Mouse (Mus musculus) forebrain, embryonic 13.5 days (tissue): ENCODE results near the gene Peli2. TPM values are rescaled to one million over a fixed set of nuclear protein-coding genes. Genes with fewer than 3 reads are reported as not detected.
A peak's percentile ranks its signal among the peaks of the same experiment; 100 is the strongest.

ENCODE experiments used
- ATAC-seq: fragments of 200-750 bp; cut with Nextera tagmentation; 2 replicates; pipeline ENCODE4 v1.8.0; 2017
- H3K27ac ChIP-seq: fragments of 300-500 bp; sonication (generic); 2 replicates; pipeline ENCODE4 v1.5.1; 2015; ENCODE audit warnings: inconsistent platforms, mild to moderate bottlenecking, moderate library complexity
- H3K27me3 ChIP-seq: fragments of 300-500 bp; sonication (generic); 2 replicates; pipeline ENCODE4 v1.6.1; 2015; ENCODE audit warnings: mild to moderate bottlenecking, inconsistent platforms
- H3K36me3 ChIP-seq: fragments of 300-500 bp; sonication (generic); 2 replicates; pipeline ENCODE4 v1.6.1; 2015; ENCODE audit warnings: mild to moderate bottlenecking, inconsistent platforms; ENCODE audit not compliant: poor library complexity, severe bottlenecking
- H3K4me1 ChIP-seq: fragments of 300-500 bp; sonication (generic); 2 replicates; pipeline ENCODE4 v1.6.1; 2015; ENCODE audit warnings: inconsistent platforms
- H3K4me2 ChIP-seq: fragments of 300-500 bp; sonication (generic); 2 replicates; pipeline ENCODE4 v1.6.1; 2015; ENCODE audit warnings: inconsistent platforms, mild to moderate bottlenecking, moderate library complexity
- H3K4me3 ChIP-seq: fragments of 300-500 bp; sonication (generic); 2 replicates; pipeline ENCODE4 v1.5.1; 2015; ENCODE audit warnings: mild to moderate bottlenecking, inconsistent platforms
- H3K9ac ChIP-seq: fragments of 300-500 bp; sonication (generic); 2 replicates; pipeline ENCODE4 v1.6.1; 2015; ENCODE audit warnings: mild to moderate bottlenecking, inconsistent platforms
- H3K9me3 ChIP-seq: fragments of 300-500 bp; sonication (generic); replicated peaks from 2 replicates; pipeline ENCODE4 v1.6.1; 2016; ENCODE audit warnings: inconsistent platforms
- WGBS: fragments of 180-500 bp; shearing (Covaris S2); methylation state at CpG from one replicate; pipeline ENCODE4 v1.1.7; 2015; 5-methylcytosine and 5-hydroxymethylcytosine counted together
- polyA plus RNA-seq: library from polyadenylated mRNA; unstranded; fragments of >200 nt; fragmentation: Nextera tagmentation; extraction: Ambion mirVana; gene quantifications from 2 replicates; pipeline ENCODE4 v1.2.1, GENCODE M21; 2015

Gene Peli2
- polyA plus RNA-seq, 1 experiment from 2014 or later, result 8.5 TPM

DNA sequence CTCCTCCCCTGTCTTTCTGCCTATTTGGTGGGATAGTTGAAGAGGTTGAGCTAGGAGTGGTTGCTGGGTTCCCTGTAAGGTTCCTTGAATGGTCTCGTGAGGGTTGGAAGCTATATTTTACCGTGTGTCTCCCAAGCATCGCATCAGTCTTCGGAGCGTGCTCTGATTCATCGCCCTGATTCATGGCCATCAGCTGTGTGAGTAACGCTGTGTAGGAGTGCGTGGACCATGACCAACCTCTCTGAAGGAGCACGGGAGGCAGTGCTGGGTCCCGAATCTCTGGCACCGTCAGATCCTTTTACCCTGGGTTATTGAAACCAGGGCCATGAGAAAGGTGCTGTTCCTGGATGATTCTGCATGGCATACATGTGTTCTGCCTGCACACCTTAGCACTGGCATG lies 92.2 kb downstream of the Peli2 start:
- no peaks in the 10 kb centered on the region for H3K36me3 ChIP-seq
- peaks cover 6% of the 10 kb centered on the region for H3K4me1 ChIP-seq
- H3K9me3 ChIP-seq, result no peaks in the 10 kb centered on the region
- no peak overlapping the region for H3K4me2 ChIP-seq
- no peak overlapping the region for H3K27ac ChIP-seq
- H3K9ac ChIP-seq, result no peak overlapping the region
- WGBS, result 97% methylated on average over 11 of the region's 11 CpGs
- no peak for ATAC-seq
- no peaks in the 10 kb centered on the region for H3K27me3 ChIP-seq
- no peak overlapping the region for H3K4me3 ChIP-seq

DNA sequence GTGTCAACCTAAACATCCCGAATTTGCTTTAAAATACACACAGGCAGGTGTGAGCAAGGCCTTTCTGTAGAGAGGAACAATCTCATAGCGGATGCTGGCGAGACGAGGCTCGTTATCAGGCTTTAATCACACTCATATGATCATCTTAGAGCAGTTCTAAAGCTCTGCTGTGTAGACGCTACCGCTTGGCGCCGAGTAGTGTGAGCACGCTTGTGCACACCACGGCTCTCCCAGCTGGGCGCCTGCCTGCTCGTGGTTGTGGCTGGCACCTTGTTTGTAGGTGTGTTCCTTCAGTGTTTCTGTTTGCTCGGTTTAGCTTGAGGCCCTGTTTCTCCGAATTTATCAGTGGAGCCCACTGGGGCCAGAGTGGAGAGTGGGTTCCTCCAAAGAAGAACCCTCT lies 93.0 kb downstream of the Peli2 start:
- H3K4me3 ChIP-seq, result no peak overlapping the region
- H3K9me3 ChIP-seq, result no peaks in the 10 kb centered on the region
- WGBS, result 84% methylated on average over 15 of the region's 15 CpGs
- H3K27me3 ChIP-seq, result no peaks in the 10 kb centered on the region
- no peak for ATAC-seq
- no peak overlapping the region for H3K9ac ChIP-seq
- H3K27ac ChIP-seq, result no peak overlapping the region
- no peaks in the 10 kb centered on the region for H3K36me3 ChIP-seq
- no peak overlapping the region for H3K4me2 ChIP-seq
- H3K4me1 ChIP-seq, result no peaks in the 10 kb centered on the region

DNA sequence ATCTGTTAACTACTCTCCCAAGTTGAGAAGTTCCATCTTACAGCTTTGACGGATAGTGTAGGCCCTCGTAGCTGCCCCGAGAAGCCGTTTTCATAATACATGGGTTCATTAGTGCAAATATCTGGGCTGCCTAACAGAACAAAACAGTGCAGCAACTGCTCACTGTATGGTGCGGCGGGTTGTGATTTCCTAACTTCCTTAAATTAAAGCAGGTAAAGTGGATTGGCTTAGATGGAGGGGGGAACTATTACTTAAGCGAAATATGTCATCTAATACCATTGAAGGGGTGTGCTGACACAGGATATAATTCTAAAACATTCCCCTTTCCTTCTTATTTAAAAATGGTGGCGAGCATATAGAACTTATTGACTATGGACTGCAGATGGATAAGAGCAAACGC lies 101.4 kb downstream of the Peli2 start:
- ATAC-seq, result no peak
- H3K4me1 ChIP-seq, result no peaks in the 10 kb centered on the region; the same call in 1 of the 2 replicates
- no peaks in the 10 kb centered on the region for H3K9me3 ChIP-seq
- no peak overlapping the region for H3K4me2 ChIP-seq
- no peaks in the 10 kb centered on the region for H3K36me3 ChIP-seq
- no peak overlapping the region for H3K9ac ChIP-seq
- no peak overlapping the region for H3K4me3 ChIP-seq
- 86% methylated on average over 9 of the region's 9 CpGs for WGBS
- no peak overlapping the region for H3K27ac ChIP-seq
- no peaks in the 10 kb centered on the region for H3K27me3 ChIP-seq

DNA sequence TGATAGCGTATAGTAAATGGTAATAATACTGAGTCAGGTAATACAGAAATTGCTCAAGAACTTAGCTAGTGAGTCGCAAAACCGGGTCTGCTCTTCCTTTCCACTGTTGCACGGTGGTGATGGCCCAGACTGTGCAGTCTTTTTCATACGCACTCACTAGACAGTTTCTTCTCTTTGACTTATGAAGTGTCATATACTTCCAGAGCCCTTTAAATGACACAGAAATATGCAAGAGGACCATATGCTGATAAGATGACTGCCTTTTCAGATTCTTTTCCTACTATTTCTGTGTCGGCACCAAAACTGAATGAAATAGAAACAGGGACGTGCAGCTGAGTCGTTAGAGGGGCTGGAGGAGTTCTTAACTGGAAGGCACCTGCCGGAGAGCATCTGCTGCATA lies 102.1 kb downstream of the Peli2 start:
- ATAC-seq, result no peak

GRCm38 (mm10) chr14:48224203-48224602 lies 103.6 kb downstream of the Peli2 start:
- WGBS, result 98% methylated on average over 1 of the region's 1 CpGs
- no peaks in the 10 kb centered on the region for H3K9me3 ChIP-seq
- H3K36me3 ChIP-seq, result no peaks in the 10 kb centered on the region

More for the DNA sequence above, 102.1 kb downstream of the Peli2 start:
- Histone ChIP-seq H3K36me3 (no peaks in the 10 kb centered on the region), H3K27me3 (no peaks in the 10 kb centered on the region), H3K9me3 (no peaks in the 10 kb centered on the region), H3K4me2 (no peak overlapping the region), H3K9ac (no peak overlapping the region), H3K27ac (no peak overlapping the region), H3K4me3 (no peak overlapping the region), H3K4me1 (no peaks in the 10 kb centered on the region; the same call in 1 of the 2 replicates)
- WGBS, result 85% methylated on average over 9 of the region's 9 CpGs

GRCm38 (mm10) chr14:48224861-48225300 lies 104.3 kb downstream of the Peli2 start:
- no peak overlapping the region for H3K4me3 ChIP-seq
- no peak for ATAC-seq
- no peaks in the 10 kb centered on the region for H3K27me3 ChIP-seq
- H3K36me3 ChIP-seq, result no peaks in the 10 kb centered on the region
- no peak overlapping the region for H3K4me2 ChIP-seq
- no peak overlapping the region for H3K27ac ChIP-seq
- WGBS, result 49% methylated on average over 5 of the region's 5 CpGs
- no peak overlapping the region for H3K9ac ChIP-seq
- no peaks in the 10 kb centered on the region; the same call in 1 of the 2 replicates for H3K4me1 ChIP-seq
- H3K9me3 ChIP-seq, result no peaks in the 10 kb centered on the region

More at GRCm38 (mm10) chr14:48224203-48224602, 103.6 kb downstream of the Peli2 start:
- H3K4me2 ChIP-seq, result no peak overlapping the region
- ATAC-seq, result no peak
- no peaks in the 10 kb centered on the region for H3K27me3 ChIP-seq
- no peak overlapping the region for H3K27ac ChIP-seq
- H3K9ac ChIP-seq, result no peak overlapping the region
- H3K4me3 ChIP-seq, result no peak overlapping the region
- no peaks in the 10 kb centered on the region; the same call in 1 of the 2 replicates for H3K4me1 ChIP-seq

- Histone ChIP-seq H3K9me3 (no peaks in the 10 kb centered on the region), H3K4me3 (no peak overlapping the region), H3K27ac (no peak overlapping the region), H3K4me2 (no peak overlapping the region), H3K4me1 (no peaks in the 10 kb centered on the region; the same call in 1 of the 2 replicates), H3K27me3 (no peaks in the 10 kb centered on the region), H3K9ac (no peak overlapping the region), H3K36me3 (no peaks in the 10 kb centered on the region)
- ATAC-seq, result 0 out of 2 replicates have a peak, but pooled peaks have one; percentile 27
- WGBS, result 84% methylated on average over 7 of the region's 7 CpGs
Observed at GRCm38 (mm10) chr14:48225810-48226446, 105.3 kb downstream of the Peli2 start.

DNA sequence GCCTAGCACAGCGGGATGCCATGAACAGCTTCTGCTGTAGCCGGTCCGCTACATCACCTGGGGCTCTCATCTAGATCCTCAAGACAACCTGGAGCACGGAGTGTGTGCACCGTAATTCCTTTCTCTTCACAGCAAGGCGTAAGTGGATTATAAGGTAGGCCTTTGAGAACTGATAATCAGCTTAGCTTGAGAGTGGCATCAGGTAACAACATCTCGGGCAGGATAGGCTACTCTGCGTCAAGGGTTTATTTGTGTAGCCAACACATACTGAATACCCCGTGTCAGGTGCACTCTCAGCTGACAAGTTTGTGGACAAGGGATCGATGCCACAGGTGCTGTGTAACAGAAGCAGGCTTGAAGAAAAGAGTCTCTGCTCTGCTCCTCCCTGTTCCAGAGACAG lies 106.1 kb downstream of the Peli2 start:
- WGBS, result 72% methylated on average over 10 of the region's 10 CpGs
- no peak for ATAC-seq
- Histone ChIP-seq H3K36me3 (no peaks in the 10 kb centered on the region), H3K27ac (no peak overlapping the region), H3K9ac (no peak overlapping the region), H3K4me1 (no peaks in the 10 kb centered on the region; the same call in 1 of the 2 replicates), H3K4me2 (no peak overlapping the region), H3K27me3 (no peaks in the 10 kb centered on the region), H3K4me3 (no peak overlapping the region), H3K9me3 (no peaks in the 10 kb centered on the region)

GRCm38 (mm10) chr14:48234785-48235519 lies 114.3 kb downstream of the Peli2 start:
- H3K4me1 ChIP-seq, result no peaks in the 10 kb centered on the region; the same call in 1 of the 2 replicates
- H3K9ac ChIP-seq, result no peak overlapping the region
- no peaks in the 10 kb centered on the region for H3K9me3 ChIP-seq
- H3K36me3 ChIP-seq, result no peaks in the 10 kb centered on the region
- no peaks in the 10 kb centered on the region for H3K27me3 ChIP-seq
- peak; percentile 41; the same call in 1 of the 2 replicates for ATAC-seq
- no peak overlapping the region for H3K27ac ChIP-seq
- H3K4me3 ChIP-seq, result no peak overlapping the region
- WGBS, result 88% methylated on average over 20 of the region's 20 CpGs
- no peak overlapping the region for H3K4me2 ChIP-seq

- Histone ChIP-seq H3K4me3 (no peak overlapping the region), H3K4me1 (no peaks in the 10 kb centered on the region), H3K4me2 (no peak overlapping the region), H3K36me3 (0 out of 2 replicates have a peak, but pooled peaks cover 5% of the 10 kb centered on the region), H3K9ac (no peak overlapping the region), H3K9me3 (no peaks in the 10 kb centered on the region), H3K27ac (no peak overlapping the region), H3K27me3 (no peaks in the 10 kb centered on the region)
- WGBS, result 89% methylated on average over 7 of the region's 7 CpGs
- ATAC-seq, result no peak
Observed at GRCm38 (mm10) chr14:48241335-48241734, 120.7 kb downstream of the Peli2 start.

DNA sequence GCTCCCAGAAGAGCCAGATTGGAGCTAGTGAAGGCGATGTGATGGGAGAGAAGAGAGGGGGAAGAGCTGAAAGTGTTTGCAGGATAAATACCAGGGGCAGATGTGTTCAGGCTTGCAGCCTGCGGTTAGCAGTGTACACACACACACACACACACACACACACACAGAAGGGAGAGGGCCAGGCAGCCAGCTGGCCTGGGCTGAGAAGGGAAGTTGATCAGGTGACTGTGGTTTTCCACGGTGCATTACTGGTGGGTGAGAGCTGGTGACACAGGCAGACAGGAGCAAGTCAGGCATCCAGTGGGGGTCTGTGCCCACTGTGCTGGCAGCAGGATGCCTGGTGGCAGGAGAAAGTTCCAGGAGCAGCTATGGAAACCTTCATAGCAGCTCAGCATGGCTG lies 125.6 kb downstream of the Peli2 start:
- Histone ChIP-seq H3K9ac (no peak overlapping the region), H3K9me3 (no peaks in the 10 kb centered on the region), H3K4me2 (no peak overlapping the region), H3K27me3 (no peaks in the 10 kb centered on the region), H3K4me3 (no peak overlapping the region), H3K36me3 (0 out of 2 replicates have a peak, but pooled peaks cover 5% of the 10 kb centered on the region), H3K27ac (no peak overlapping the region), H3K4me1 (no peaks in the 10 kb centered on the region)
- 80% methylated on average over 3 of the region's 3 CpGs for WGBS
- ATAC-seq, result no peak

DNA sequence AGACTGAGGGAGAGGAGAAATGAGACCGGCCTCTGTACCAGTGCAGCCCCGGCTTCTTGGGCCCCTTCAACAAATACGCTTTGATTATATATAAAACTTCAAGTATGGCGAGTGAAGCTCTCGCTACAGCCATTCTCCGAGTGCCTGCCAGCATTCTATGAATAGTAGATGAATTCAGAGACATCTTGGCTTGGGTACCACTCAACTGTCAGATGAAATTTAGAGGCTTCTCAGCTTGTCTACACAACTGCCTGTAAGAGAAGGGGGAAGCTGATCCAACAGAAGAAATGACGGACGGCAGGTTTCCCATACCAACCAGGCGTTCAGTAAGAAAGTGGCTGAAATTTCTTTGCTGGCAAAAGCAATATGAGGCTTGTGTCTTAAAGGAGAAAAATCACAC lies 126.3 kb downstream of the Peli2 start:
- no peaks in the 10 kb centered on the region for H3K9me3 ChIP-seq
- H3K36me3 ChIP-seq, result 0 out of 2 replicates have a peak, but pooled peaks cover 5% of the 10 kb centered on the region
- no peak overlapping the region for H3K27ac ChIP-seq
- no peak overlapping the region for H3K9ac ChIP-seq
- no peak for ATAC-seq
- H3K27me3 ChIP-seq, result no peaks in the 10 kb centered on the region
- 88% methylated on average over 9 of the region's 9 CpGs for WGBS
- H3K4me1 ChIP-seq, result peaks cover 4% of the 10 kb centered on the region; the same call in 1 of the 2 replicates
- H3K4me2 ChIP-seq, result no peak overlapping the region
- H3K4me3 ChIP-seq, result no peak overlapping the region
